Mouse (Mus musculus) adrenal gland, postnatal 36 days (tissue): ENCODE data around the gene Ipo13. TPM values are rescaled to one million over a fixed set of nuclear protein-coding genes. Genes with fewer than 3 reads are reported as not detected.

Source experiments
- DNase-seq, 2 experiments: peaks; one replicate each; pipeline ENCODE4 v3.0.0; 2021; ENCODE audit warnings: mixed read lengths in 1 of 2
- total RNA-seq, 2 experiments: library from RNA; stranded (reverse); gene quantifications; 2 replicates each; pipeline ENCODE4 v1.2.3; 2021

Ipo13 gene
- total RNA-seq, 2 experiments from 2014 or later, result 41.1 to 45.9 TPM

GRCm38 (mm10) chr4:117914031-117914430 lies 768 bp downstream of the Ipo13 start:
- no peak for DNase-seq

GRCm38 (mm10) chr4:117913421-117913820 lies 1.4 kb downstream of the Ipo13 start:
- peak in 1 of 2 experiments; percentile 28 for DNase-seq

- DNase-seq, result no peak
Observed at GRCm38 (mm10) chr4:117912685-117913273, 2.0 kb downstream of the Ipo13 start.

GRCm38 (mm10) chr4:117912131-117912561 lies 2.7 kb downstream of the Ipo13 start:
- no peak for DNase-seq

- no peak for DNase-seq
Observed at GRCm38 (mm10) chr4:117908834-117909453, 5.9 kb downstream of the Ipo13 start.

GRCm38 (mm10) chr4:117906196-117906595 lies 8.6 kb downstream of the Ipo13 start:
- peak in 1 of 2 experiments; percentile 28 for DNase-seq

- no peak for DNase-seq
Observed at GRCm38 (mm10) chr4:117904761-117905160, 10.0 kb downstream of the Ipo13 start.

GRCm38 (mm10) chr4:117904094-117904493 lies 10.7 kb downstream of the Ipo13 start:
- no peak for DNase-seq

GRCm38 (mm10) chr4:117898111-117898510 lies 16.7 kb downstream of the Ipo13 start:
- no peak for DNase-seq

GRCm38 (mm10) chr4:117896031-117896430 lies 18.8 kb downstream of the Ipo13 start:
- DNase-seq, result no peak

- DNase-seq, result no peak
Observed at GRCm38 (mm10) chr4:117895339-117895738, 19.5 kb downstream of the Ipo13 start.

GRCm38 (mm10) chr4:117894601-117895000 lies 20.2 kb downstream of the Ipo13 start:
- no peak for DNase-seq

- DNase-seq, result peak; percentile 80 to 84
Observed at GRCm38 (mm10) chr4:117893376-117893775, 21.4 kb downstream of the Ipo13 start.

GRCm38 (mm10) chr4:117891738-117892161 lies 23.0 kb downstream of the Ipo13 start, which contains the start of gene Dph2:
Gene Dph2 (minus strand): TSS chr4:117892032.
- DNase-seq, result peak; percentile 86 to 88

- no peak for DNase-seq
Observed at GRCm38 (mm10) chr4:117890750-117891149, 24.0 kb downstream of the Ipo13 start.

GRCm38 (mm10) chr4:117890031-117890430 lies 24.8 kb downstream of the Ipo13 start:
- DNase-seq, result no peak

- no peak for DNase-seq
Observed at GRCm38 (mm10) chr4:117889471-117889870, 25.3 kb downstream of the Ipo13 start.

- DNase-seq, result no peak
Observed at GRCm38 (mm10) chr4:117887920-117888319, 26.9 kb downstream of the Ipo13 start.

GRCm38 (mm10) chr4:117887133-117887532 lies 27.7 kb downstream of the Ipo13 start, which contains the start of gene Atp6v0b:
Gene Atp6v0b (minus strand): TSS chr4:117887333.
- peak; percentile 96 to 97 for DNase-seq

GRCm38 (mm10) chr4:117886644-117887043 lies 28.2 kb downstream of the Ipo13 start:
- peak in 1 of 2 experiments; percentile 49 for DNase-seq

- no peak for DNase-seq
Observed at GRCm38 (mm10) chr4:117885994-117886393, 28.8 kb downstream of the Ipo13 start.

- DNase-seq, result no peak
Observed at GRCm38 (mm10) chr4:117885093-117885492, 29.7 kb downstream of the Ipo13 start.

GRCm38 (mm10) chr4:117884146-117884545 lies 30.7 kb downstream of the Ipo13 start:
- DNase-seq, result no peak
